Mouse (Mus musculus) macrophage (primary cell): ENCODE measurements around the gene Spata4. TPM values are rescaled to one million over a fixed set of nuclear protein-coding genes. Genes with fewer than 3 reads are reported as not detected.
"Not testable (repeated sequence)": the region's sequence is repeated elsewhere in the genome, so short reads cannot be mapped to it uniquely, and the experiment has no call there.

ENCODE experiments used
- H3K27ac ChIP-seq: fragments of 350-480 bp; formaldehyde crosslinking; 2 replicates; pipeline ENCODE4 v1.9.0; 2021
- H3K36me3 ChIP-seq: fragments of 350-480 bp; formaldehyde crosslinking; 2 replicates; pipeline ENCODE4 v1.9.0; 2021; ENCODE audit errors: inconsistent target
- H3K4me3 ChIP-seq: fragments of 350-480 bp; formaldehyde crosslinking; 2 replicates; pipeline ENCODE4 v1.9.0; 2021; ENCODE audit errors: inconsistent target
- H3K79me2 ChIP-seq: fragments of 350-480 bp; formaldehyde crosslinking; 2 replicates; pipeline ENCODE4 v1.9.0; 2021; ENCODE audit errors: inconsistent target
- WGBS: methylation state at CpG from one replicate; pipeline ENCODE4 v1.1.7; 2026; ENCODE audit warnings: inconsistent platforms; ENCODE audit not compliant: missing documents; 5-methylcytosine and 5-hydroxymethylcytosine counted together
- polyA plus RNA-seq: library from polyadenylated mRNA; stranded (reverse); fragments of 250-400 nt; gene quantifications from 3 replicates; pipeline ENCODE4 v1.2.4, GENCODE M21; 2018; ENCODE audit warnings: inconsistent platforms

The Spata4 gene
- polyA plus RNA-seq, 1 experiment from 2014 or later = not detected

DNA sequence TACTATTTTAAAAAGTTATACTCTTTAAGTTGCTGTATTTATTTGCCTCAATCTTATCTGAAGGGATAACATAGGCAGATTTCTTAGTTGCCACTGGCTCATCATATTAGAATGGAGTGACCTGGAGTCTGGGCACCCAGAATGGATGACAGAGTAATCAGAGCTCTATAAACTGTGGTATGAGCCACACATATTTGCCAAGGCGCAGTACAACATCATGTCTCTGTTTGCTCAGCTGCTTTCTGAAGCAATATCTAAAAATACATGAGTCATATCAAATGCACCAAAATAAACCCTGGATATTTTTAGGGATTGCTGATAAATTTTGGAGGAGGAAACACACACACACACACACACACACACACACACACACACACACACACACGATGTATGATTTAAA lies 8.8 kb downstream of the Spata4 start:
- H3K27ac ChIP-seq = no peak overlapping the region
- 93% methylated on average over 1 of the region's 2 CpGs for WGBS
- H3K36me3 ChIP-seq = no peaks in the 10 kb centered on the region
- H3K79me2 ChIP-seq = no peaks in the 10 kb centered on the region
- H3K4me3 ChIP-seq = no peak overlapping the region

DNA sequence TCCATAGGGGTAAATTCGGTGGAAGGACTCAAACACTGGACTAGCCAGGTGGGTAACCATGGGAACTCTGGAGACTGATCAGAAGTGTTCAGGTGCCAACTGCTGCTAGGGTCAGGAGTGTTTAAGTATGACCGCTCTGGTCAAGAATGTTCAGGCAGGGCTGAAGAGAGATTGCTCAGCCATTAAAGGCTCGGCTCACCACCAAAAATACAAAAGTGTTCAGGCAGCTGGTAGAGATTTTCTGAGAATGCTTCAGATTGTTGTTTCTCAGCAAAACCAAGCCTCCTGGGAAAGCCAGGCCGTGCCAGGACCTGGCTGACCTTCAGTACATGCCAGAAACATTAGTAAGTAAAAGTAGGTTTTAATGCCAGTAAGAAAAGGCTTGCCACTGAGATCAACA lies 9.7 kb downstream of the Spata4 start:
- H3K4me3 ChIP-seq = no peak overlapping the region
- no peaks in the 10 kb centered on the region for H3K36me3 ChIP-seq
- H3K79me2 ChIP-seq = no peaks in the 10 kb centered on the region
- WGBS = 80% methylated on average over 4 of the region's 4 CpGs
- no peak overlapping the region for H3K27ac ChIP-seq

DNA sequence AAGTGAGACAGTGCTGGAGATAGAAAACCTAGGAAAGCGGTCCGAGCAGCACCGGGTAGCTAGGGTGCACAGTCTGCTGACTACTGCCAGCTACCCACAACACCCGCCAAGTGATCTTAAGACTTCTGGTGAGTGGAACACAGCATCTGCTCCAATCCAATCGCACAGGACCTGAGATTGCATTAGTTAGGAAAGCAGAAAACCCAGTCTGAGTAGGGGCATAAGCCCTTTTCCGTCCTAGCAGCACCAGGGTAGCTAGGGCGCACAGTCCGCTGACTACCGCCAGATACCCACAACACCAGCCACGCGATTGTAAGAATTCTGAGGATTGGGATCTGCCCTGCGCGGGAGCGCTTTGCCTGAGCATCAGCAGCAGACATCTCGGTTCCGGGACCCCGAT lies 16.1 kb downstream of the Spata4 start:
- not testable (repeated sequence) for H3K4me3 ChIP-seq, H3K27ac ChIP-seq, H3K36me3 ChIP-seq, H3K79me2 ChIP-seq
- 89% methylated on average over 14 of the region's 17 CpGs for WGBS

DNA sequence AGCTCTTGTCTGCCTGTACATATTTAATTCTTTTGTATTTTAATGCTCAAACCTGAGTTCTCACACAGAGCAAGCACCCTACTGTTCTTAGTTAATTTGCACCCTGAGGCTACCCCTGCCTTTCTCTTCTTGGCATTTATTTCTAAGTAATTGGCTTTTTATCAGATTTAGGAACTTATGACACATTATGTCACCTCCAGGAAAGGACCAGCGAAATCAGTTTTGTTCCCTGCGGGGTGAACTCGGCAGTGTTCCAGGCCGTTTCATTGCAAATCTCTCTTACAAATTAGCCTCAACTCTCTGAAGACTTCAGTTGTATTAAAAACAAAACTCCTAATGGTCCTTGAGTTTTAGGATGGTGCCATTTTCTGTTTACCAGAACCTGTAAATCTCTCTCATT lies 38.1 kb downstream of the Spata4 start:
- H3K27ac ChIP-seq = no peak overlapping the region
- no peaks in the 10 kb centered on the region for H3K79me2 ChIP-seq
- WGBS = 88% methylated on average over 4 of the region's 4 CpGs
- no peaks in the 10 kb centered on the region for H3K36me3 ChIP-seq
- no peak overlapping the region for H3K4me3 ChIP-seq

Other genes starting within 250 kb of the Spata4 start
- 0.14 to 0.90 TPM in 2 of 3 replicates, not detected in the other for gene Asb5, start 71.2 kb upstream of the Spata4 start, polyA plus RNA-seq
- 56.6 to 88.1 TPM (median 62.2 TPM) in 3 replicates for gene Spcs3, start 70.8 kb upstream of the Spata4 start, polyA plus RNA-seq